Mouse (Mus musculus) embryo, embryonic 9.5 days (tissue): ENCODE results near the gene Pcyox1.
A peak's percentile ranks its signal among the peaks of the same experiment; 100 is the strongest.
"Not testable (repeated sequence)": the region's sequence is repeated elsewhere in the genome, so short reads cannot be mapped to it uniquely, and the experiment has no call there.

Experiments used
- DNase-seq: peaks from one replicate; pipeline ENCODE4 v3.0.0-alpha.2; 2017; ENCODE audit errors: extremely low spot score

Pcyox1 gene

DNA sequence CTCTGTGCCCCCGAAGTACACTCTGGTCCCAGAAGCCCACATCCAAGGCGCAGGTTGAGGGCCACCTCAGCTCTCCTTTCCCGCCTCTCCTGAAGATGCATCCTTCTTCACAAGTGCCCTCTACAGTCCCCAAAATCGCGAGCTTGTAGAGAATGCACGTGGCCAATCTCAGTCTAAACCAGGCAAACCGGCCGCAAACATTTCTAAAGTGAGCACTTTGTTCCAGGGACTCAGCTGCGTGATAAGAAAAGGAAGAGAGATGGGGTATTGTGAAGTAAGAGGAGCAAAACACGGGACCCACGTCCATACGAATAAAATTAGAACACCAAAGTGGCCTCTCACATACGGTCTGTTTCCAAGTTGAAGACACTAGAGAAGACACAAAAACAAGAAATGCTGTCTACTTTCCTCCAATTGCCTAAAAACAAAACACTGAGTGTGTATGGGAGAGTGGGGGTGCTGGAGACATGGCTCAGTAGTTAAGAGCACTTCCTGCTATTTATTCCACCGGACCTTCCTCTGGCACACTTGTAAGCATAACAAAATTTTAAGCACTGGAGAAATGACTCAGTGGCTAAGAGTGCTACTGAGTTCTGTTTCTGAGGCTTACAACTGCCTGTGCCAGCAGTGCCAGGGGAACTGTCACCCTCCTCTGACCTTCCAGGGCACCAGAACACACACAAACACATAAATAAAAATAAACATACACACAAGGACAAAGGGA, 465 bp upstream of the Pcyox1 start:
- DNase-seq = no peak

DNA sequence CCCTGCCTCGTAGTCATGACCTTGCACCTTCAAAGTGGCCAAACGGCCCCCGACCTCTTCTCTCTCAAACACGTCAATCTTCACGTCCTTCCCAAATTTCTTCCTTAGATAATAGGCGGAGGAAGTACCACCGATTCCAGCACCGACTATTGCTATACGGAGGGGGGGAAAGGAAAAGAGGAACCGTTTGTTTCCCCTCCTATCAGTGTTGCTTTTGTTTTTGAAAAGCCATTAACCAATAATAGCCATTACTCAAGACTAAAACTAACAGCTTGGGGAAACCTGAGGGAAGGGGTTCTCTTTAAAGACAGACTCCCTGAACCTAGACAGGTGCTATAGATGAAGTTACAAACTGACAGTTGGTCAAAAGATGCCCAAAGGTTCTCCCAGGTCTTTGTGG, 985 bp downstream of the Pcyox1 start:
- DNase-seq = no peak

DNA sequence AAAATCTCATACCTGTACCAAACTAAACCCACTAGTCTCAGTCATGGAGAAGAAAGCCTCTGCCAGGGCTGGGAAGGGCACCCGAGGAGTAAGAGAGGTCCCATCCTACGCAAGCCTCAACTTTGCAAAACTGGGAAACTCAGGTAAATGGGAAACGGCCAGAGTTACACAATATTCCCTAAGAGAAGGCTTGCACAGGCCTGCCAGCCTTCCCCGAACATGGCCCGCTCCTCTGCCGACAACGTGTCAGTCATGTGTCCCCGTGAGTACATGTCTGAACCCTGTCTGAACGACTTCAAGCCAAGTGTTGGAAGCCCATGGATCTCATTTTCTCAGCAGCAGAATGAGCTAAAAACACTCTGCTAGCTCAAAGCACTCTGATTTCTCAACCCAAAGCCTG, 1.9 kb downstream of the Pcyox1 start:
- no peak for DNase-seq

DNA sequence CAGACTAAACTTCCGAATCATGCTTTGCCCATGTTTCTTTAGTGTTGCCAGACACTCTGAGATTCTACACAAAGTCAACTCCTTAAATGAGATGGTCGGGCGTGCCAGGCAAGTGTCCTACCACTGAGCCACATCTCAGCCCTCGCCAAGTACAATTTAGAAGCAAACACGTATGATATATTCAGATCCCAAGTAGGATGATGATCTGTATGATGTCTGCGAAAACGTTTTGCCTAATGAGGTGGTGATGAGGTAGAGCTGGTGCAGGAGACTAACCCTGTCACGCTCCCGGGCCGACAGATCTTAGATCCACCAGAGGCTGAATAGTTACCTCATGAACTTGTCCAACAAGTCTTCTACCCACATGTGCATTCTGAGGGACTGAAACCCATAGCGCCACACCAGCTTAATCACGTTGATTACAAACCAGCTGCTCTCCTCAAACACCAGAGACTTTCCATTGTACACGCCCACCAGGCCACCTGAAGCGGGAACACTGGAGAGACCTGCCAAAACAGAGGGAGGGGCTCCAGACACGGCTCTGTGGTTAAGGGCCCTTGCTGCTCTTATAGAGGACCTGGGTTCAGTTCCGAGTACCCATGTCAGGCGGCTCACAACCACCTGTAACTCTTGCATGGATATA, 2.8 kb downstream of the Pcyox1 start:
- no peak for DNase-seq

DNA sequence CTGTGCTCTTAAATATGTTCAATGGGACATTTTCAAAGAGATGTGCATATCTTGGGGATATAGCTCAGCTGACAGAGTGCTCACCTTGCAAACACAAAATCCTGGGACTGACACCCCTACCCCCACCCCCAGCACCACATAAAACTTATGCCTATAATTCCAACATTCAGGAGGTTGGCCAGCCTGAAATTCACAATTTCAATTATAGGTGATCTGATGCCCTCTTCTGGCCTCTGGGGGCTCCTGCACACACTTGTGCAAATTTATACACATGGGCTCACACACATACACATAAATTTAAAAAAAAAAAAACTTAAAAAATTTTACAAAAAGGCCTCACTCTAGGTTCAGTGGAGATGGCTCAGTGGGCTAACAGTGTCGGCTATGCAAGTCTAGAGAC, 3.8 kb downstream of the Pcyox1 start:
- DNase-seq = no peak

DNA sequence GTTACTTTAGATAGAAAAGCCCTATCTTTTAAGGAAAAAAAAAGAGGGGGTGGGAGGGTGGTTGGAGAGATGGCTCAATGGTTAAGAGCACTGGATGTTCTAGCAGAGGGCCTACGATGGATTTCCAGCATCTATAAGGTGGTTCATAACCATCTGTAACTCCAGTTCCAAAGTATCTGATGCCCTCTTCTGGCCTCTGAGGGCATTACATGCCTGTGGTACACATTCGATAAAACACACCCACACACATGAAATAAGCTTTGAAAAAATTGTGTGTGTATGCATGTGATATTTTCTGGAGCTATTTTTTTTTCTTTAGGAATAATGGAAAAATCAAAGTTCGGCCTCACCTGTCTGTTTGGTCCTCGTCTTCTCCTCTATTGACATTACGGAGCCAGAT, 5.6 kb downstream of the Pcyox1 start:
- DNase-seq = no peak

DNA sequence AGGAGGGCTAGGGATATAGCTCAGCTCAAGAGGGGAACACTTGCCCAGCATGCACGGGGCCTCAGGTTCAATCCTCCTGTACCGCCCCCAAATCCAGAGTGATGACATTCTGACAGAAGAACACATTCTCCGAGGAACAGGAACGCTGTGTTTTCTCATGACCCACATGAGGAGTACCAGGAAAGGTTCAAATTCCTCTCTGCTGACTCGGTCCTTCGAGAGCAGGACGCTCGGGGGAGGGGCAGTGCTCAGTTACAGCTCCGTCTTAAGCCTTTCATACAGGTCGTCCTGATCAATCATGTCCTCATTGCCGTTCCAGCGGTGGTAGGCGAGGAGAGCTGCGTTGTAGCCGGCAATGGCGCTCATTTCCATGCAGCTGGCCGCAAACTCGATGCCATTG, 8.5 kb downstream of the Pcyox1 start:
- no peak for DNase-seq

DNA sequence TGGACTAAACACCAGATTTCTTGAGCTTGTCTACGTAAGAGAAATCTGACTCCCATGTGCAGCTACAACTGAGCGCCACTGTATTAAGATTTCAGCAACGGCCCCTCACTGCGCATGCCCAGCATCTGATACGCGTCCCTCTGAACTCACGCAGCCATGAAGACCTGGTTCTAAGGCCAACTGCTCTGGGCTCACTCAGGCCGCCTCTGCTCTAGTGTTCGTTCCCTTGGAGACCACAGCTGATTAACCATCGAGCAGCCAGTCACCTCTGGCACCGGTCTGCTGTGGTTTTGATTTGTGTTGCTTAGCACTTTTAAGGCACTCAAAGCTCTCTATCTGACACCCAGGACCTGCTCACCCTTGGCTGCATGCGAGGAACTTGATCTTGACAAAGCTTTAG, 9.6 kb downstream of the Pcyox1 start:
- no peak for DNase-seq

DNA sequence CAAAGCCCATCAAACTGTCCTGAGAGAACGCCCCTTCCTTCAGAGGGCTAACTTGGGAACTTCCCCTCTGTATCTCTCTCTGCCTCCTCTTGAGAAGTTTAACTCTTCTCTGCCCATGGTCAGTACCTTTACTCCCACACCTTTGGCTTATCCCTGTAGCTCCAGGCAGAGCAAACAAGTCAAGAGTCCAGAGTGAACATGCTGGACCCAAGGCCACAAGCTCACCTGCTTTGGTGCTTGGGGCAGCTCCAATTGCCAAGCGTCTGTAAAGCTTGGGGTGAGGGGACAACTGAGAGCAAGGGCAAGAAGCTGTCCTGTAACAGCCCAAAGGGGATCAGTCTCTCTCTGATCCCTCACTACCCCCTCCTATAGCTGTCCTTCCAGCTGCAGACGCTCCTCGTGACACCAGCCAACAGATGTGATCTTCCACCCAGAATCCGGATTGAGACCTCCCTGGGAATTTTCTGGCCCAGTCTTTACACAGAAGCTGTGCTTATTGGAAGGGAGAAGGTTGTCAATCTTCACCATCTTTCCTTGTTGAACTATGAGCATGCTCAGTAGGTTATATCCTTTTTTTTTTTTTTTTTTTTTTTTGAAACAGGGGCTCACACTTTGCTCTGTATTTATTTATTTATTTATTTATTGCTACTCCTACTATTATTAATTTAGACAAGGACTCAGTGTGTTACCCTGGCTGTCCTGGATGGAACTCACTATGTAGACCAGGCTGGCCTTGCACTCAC, 11.4 kb downstream of the Pcyox1 start:
- no peak for DNase-seq

DNA sequence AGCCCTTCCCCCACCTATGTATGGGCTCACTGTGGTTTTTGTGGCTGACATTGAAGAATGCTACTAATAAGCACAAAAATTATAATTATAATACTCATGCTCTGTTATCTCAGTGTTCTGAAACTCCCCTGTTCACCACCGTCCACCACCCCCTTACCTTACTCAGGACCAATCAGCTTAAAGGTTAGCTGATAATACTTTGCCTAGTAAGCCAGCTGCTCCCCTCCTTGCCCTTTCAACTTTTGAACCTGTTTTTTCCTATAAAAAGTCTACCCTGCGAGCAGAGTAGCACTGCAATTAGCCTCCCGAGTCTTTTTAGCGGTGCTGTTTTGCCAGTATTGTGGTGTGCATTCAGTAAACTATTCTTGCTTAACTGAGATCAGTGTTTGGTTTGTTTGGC, 12.3 kb downstream of the Pcyox1 start:
- DNase-seq = no peak

DNA sequence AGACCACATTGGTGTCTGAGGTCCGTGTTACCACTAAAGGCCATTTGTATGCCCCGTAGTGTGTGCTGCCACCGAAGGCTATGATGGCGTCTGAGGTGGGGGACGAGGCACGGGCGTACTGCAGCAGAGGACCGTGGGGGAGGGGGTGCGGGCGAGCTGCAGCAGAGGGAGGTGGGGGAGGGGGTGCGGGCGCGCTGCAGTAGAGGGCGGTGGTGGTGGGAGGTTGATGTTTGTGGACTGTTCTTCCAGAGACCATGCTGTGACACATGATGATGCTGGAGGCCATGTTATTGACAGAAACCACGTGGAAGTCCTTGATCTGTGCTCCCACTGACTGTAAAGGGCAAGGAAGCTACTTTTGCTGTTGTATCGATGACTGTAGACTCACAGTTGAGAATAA, 13.6 kb downstream of the Pcyox1 start:
- no peak for DNase-seq

DNA sequence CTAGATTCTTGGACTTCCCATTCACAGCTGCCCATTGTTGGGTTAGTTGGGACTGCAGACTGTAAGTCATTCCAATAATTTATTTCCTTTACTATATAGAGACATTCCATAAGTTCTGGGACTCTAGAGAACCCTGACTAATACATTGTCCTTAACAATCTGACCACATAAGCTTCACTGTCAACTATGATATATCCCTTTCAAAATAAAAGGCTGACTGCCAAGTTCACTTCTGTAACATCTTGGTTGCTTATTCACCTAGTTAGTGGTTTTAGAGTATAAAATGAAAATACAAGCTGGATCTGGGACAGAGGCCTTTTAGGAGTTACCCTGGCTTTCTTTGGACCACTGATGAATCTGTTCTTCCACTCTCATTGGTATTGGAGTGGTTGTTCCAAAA, 14.4 kb downstream of the Pcyox1 start:
- no peak for DNase-seq

DNA sequence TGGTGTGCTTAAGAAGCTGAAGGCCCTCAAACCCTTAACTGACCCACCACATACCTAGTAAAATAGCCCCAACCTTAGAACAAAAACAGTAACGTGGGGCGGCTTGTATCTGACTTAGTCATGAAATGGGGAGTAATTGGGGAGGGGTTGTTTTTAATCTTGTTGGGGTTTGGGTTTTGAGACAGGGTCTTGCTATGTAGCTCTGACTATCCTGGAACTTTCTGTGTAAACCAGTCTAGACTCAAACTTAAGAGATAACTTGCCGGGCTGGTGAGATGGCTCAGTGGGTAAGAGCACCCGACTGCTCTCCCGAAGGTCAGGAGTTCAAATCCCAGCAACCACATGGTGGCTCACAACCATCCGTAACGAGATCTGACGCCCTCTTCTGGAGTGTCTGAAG, 16.8 kb downstream of the Pcyox1 start:
- not testable (repeated sequence) for DNase-seq

DNA sequence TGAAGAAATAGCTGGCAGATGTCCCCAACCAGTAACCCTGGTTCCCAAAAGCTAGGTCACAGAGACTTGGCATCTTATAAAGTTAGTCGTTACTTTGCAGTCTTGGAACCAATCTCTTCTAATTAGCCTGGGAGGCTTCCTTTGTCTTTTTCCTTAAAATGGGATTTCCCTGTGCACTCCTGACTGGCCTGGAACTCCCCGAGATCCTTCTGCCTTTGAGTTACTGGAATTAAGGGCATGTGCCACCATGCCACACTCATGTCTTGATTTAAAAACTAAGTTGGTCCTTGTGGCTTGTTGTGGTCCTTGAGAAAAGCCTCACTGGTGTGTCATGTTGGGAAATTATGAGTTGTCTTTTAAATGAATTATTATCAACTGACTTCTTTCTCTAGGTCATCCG, 18.6 kb downstream of the Pcyox1 start:
- DNase-seq = no peak

DNA sequence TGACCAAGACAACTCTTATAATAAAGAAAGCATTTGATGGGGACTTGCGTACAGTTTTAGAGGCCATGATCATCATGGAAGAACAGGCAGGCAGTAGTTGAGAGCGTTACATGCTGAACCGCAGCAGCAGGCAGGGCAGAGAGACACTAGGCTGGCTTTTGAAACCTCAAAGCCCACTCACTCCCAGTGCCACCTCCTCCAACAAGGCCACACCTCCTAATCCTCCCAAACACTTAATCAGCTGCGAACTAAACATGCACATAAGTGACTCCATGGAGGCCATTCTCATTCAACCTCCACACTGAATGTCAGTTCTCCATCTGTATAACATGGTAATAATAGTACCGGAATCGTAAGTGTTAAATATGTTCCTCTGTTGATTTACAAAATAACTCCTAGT, 23.4 kb downstream of the Pcyox1 start:
- no peak for DNase-seq

DNA sequence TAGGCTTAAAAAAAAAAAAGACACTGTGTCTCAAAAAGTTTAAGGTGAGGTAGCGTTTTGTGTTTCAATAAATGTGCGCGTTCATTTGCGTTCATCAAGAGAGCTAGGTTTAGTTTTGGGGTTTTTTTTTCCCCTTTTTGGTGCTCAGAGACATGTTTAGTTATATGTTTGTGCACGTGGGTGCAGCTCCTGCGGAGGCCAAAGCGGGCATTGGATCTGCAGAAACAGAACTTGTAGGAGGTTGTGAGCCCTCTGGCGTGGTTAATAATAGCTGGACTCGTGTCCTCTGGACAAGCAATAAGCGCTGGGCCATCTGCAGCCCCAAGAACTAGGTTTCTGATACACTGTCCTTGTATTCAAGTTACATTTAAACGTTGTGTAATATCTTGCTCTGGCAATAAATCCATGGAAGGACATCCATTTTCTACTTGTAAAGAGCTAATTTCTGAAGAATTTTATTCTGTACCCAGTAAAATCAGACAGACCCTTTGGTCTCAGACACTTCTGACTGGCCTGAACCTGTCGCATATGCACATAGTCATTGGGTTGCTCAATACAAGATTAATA, 24.9 kb downstream of the Pcyox1 start:
- DNase-seq = no peak

DNA sequence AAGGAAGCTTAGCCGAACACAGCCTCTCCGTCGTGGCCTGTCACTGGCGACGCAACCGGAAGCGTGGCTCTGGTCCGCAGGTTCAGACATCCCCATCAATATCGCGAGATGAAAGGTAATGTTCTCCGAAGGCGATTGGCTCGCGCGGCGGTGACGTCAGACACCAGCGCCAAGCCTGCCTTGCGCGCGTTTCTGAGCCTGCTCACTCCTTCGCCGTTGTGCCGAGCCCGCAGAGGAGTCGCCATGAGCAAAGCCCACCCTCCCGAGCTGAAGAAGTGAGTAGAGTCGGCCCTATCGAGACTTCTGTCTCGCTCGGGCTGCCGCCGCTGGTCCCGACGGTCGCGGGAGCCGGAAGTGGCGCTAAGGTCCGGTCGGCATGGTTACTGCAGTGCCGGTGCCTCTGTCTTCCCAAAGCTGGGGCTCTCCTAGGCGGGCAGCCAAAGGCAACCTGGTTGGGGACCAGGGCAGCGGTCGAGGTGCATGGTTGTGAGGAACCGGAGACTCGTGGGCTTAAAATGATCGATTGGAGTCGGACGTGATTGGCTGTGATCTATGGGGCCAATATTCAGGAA, 25.5 kb downstream of the Pcyox1 start:
- DNase-seq = peak; percentile 96

DNA sequence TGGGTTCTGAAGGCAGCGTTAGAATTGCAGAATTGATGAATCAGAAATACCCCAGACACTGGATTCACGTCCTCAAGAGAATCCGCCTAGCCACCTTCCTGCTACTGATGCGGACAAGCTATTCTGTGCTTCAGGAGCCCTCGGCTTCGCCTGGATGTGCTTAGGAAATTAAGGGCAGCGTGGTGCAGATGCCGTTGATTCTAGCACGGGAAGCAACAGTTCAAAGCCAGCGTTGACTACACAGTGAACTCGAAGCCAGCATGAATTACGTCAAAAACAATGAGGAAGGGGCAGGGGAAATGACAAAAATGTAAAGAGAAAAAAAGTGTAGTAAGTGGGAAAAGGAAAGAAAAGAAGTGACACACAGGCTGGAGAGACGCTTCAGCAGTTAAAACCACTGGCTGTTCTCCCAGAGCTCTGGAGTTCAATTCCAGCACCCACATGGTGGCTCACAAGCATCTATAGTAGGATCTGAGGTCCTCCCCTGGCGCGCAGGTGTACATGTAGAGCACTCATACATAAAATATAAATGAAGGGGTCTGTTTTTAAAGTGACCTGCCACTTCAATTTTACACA, 26.1 kb downstream of the Pcyox1 start, which contains the start of gene Snrpg:
Gene Snrpg (plus strand): TSS at position 541 of the 576 bp plus-strand sequence.
- DNase-seq = no peak

DNA sequence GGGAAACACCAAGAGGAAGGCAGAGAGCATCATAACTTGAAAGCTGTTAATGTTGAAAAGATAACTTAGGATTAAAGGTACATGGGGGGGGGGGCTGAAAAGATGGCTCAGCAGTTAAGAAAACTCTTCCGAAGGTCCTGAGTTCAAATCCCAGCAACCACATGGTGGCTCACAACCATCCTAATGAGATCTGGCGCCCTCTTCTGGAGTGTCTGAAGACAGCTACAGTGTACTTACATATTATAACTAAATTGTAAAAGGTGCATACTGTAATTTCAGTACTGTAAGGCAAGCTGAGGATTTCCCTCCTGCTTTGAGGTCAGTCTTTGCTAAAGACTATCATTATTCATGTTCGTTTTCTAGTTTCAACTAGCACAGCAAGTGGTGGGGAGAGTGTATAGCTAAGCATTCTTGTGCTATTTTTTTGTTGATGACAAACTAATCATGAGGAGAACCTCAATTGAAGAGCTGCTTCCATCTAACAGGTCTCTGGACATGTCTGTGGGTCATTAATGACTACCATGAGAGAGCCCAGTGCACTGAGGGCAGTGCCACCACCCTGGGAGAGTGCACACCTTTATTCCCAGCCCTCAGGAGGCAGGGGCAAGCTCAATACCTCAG, 26.8 kb downstream of the Pcyox1 start:
- DNase-seq = no peak

DNA sequence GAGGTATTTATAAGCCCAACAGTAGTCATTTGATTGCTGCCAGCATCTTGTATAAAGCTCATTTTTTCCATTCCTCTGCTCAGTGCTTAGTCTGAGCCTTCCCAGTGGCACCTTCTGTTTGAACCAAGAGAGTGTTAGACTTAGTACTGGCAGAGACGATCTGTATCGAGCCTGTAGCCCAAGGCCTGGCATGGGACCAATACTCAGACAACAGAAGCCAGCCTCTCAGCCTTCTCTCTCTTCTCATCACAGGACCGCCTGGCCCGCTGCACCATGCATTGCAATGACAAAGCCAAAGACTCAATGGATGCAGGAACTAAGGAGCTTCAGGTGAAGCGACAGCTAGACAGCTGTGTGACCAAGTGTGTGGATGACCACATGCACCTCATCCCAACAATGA, 28.5 kb downstream of the Pcyox1 start:
- DNase-seq = no peak

DNA sequence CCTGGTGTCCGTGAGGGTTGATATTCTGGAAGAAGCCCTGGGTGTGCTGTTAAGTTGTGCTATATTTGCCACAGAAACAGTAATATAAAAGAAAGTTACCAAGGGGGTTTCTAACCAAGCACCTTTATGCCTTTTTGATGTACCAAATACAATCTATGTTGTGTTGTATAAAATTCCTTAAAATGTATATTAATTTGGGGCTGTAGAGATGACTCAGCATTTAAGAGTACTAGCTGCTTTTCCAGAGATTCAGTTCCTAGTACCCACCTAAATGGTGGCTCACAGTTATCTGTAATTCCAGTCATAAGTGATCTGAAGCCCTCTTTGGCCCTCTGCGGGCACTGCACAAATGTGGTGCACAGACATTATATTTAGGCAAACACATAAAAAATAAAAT, 30.1 kb downstream of the Pcyox1 start:
- no peak for DNase-seq
